Mouse (Mus musculus) CD4-positive naive resting alpha-beta T cell, adult 76 days (primary cell): ENCODE data around the gene Csnk2a1. TPM values are rescaled to one million over a fixed set of nuclear protein-coding genes. Genes with fewer than 3 reads are reported as not detected.

Source experiments
- total RNA-seq: library from RNA; stranded (reverse); gene quantifications from one replicate; pipeline ENCODE4 v1.2.4, GENCODE M21; 2023

The Csnk2a1 gene
- total RNA-seq, result 104 TPM

GRCm38 (mm10) chr2:152226248-152227050, at the start of gene Csnk2a1:
Gene Csnk2a1 (plus strand): TSS chr2:152226839.

GRCm38 (mm10) chr2:152293727-152294475, 67.3 kb downstream of the Csnk2a1 start, which contains the start of gene Tbc1d20:
Gene Tbc1d20 (plus strand): TSS chr2:152293828.

Other genes starting within 250 kb of the Csnk2a1 start
- 3.9 TPM for gene Fam110a, start 246.6 kb upstream of the Csnk2a1 start, total RNA-seq
- gene Slc52a3, start 230.3 kb upstream of the Csnk2a1 start, total RNA-seq, result 3.2 TPM
- not detected for gene Scrt2, start 145.3 kb upstream of the Csnk2a1 start, total RNA-seq
- 0.38 TPM for gene Srxn1, start 121.3 kb upstream of the Csnk2a1 start, total RNA-seq
- not detected for gene Tcf15, start 83.3 kb upstream of the Csnk2a1 start, total RNA-seq
- gene Tbc1d20, start 67.0 kb downstream of the Csnk2a1 start, total RNA-seq, result 56.9 TPM
- gene Rbck1, start 105.8 kb downstream of the Csnk2a1 start, total RNA-seq, result 231 TPM
- gene Trib3, start 117.2 kb downstream of the Csnk2a1 start, total RNA-seq, result 20.1 TPM
- gene Nrsn2, start 149.8 kb downstream of the Csnk2a1 start, total RNA-seq, result not detected
- gene Sox12, start 171.2 kb downstream of the Csnk2a1 start, total RNA-seq, result 0.56 TPM
- gene Zcchc3, start 188.2 kb downstream of the Csnk2a1 start, total RNA-seq, result 1.4 TPM
- gene 6820408C15Rik, start 188.7 kb downstream of the Csnk2a1 start, total RNA-seq, result not detected
- not detected for gene Defb23, start 237.8 kb downstream of the Csnk2a1 start, total RNA-seq